Mouse (Mus musculus) hindbrain, embryonic 14.5 days (tissue): Measurements from ENCODE around the gene Abcc2. TPM values are rescaled to one million over a fixed set of nuclear protein-coding genes. Genes with fewer than 3 reads are reported as not detected.

Source experiments
- ATAC-seq: fragments of 200-750 bp; cut with Nextera tagmentation; 2 replicates; pipeline ENCODE4 v1.8.0; 2017; ENCODE audit warnings: moderate number of reproducible peaks, mild to moderate bottlenecking, moderate TSS enrichment, moderate library complexity; ENCODE audit not compliant: low FRiP score
- DNase-seq: peaks from one replicate; pipeline ENCODE4 v3.0.0-alpha.2; 2015; ENCODE audit warnings: low spot score
- H3K27ac ChIP-seq: fragments of 300-500 bp; sonication (generic); 2 replicates; pipeline ENCODE4 v1.5.1; 2014; ENCODE audit warnings: mild to moderate bottlenecking, moderate library complexity
- H3K27me3 ChIP-seq: fragments of 300-500 bp; sonication (generic); 2 replicates; pipeline ENCODE4 v1.6.1; 2014; ENCODE audit warnings: mild to moderate bottlenecking, low read length, mixed read lengths; ENCODE audit not compliant: control insufficient read depth, insufficient read depth
- H3K36me3 ChIP-seq: fragments of 300-500 bp; sonication (generic); replicated peaks from 2 replicates; pipeline ENCODE4 v1.6.1; 2014; ENCODE audit not compliant: control insufficient read depth, insufficient read depth
- H3K4me1 ChIP-seq: fragments of 300-500 bp; sonication (generic); replicated peaks from 2 replicates; pipeline ENCODE4 v1.6.1; 2014; ENCODE audit warnings: antibody characterized with exemption, low read length, mixed read lengths; ENCODE audit not compliant: control insufficient read depth, insufficient read depth
- H3K4me2 ChIP-seq: fragments of 300-500 bp; sonication (generic); replicated peaks from 2 replicates; pipeline ENCODE4 v1.6.1; 2014; ENCODE audit warnings: mild to moderate bottlenecking, moderate library complexity
- H3K4me3 ChIP-seq: fragments of 300-500 bp; sonication (generic); replicated peaks from 2 replicates; pipeline ENCODE4 v1.5.1; 2014; ENCODE audit warnings: mild to moderate bottlenecking, low read length
- H3K9ac ChIP-seq: fragments of 300-500 bp; sonication (generic); 2 replicates; pipeline ENCODE4 v1.6.1; 2014
- H3K9me3 ChIP-seq: fragments of 300-500 bp; sonication (generic); 2 replicates; pipeline ENCODE4 v1.6.1; 2016; ENCODE audit warnings: low read length; ENCODE audit not compliant: control insufficient read depth
- WGBS: fragments of 180-500 bp; shearing (Covaris S2); extraction: QIAGEN DNeasy Blood & Tissue Kit; methylation state at CpG from one replicate; pipeline ENCODE4 v1.1.7; 2014; 5-methylcytosine and 5-hydroxymethylcytosine counted together
- polyA plus RNA-seq: library from polyadenylated mRNA; unstranded; fragments of >200 nt; fragmentation: Nextera tagmentation; extraction: Ambion mirVana; gene quantifications from 2 replicates; pipeline ENCODE4 v1.2.1, GENCODE M21; 2014

The Abcc2 gene
- polyA plus RNA-seq: 0.03 and 0.07 TPM in 2 replicates

DNA sequence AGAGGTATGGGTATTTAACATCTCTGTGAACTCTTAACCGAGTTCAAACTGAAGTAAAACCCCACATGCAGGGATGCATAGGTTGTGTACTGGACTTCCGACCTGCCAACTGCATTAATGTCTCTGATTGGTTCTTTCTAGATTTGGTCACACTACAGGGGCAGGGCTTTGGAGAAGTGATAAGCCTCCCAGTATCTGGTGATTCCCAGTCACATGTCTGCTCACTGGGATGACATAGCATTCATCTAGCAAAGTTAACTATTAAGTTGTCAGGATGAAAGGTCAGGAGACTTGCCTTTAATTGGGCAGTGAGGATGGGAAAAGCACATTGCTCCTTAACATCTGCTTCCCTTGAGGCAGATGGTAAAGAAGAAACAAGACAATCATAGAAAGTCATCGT lies at the start of gene Abcc2:
Abcc2 (plus strand) TSS at position 213 of the 400 bp plus-strand sequence.
- WGBS: 82% methylated on average over 3 of the region's 3 CpGs
- Histone ChIP-seq H3K27ac (no peak within 1 kb of the TSS), H3K4me1 (no peaks in the 10 kb centered on the region), H3K4me3 (no peak within 1 kb of the TSS), H3K9me3 (no peaks in the 10 kb centered on the region), H3K36me3 (no peaks in the 10 kb centered on the region), H3K4me2 (no peak within 1 kb of the TSS), H3K27me3 (no peaks in the 10 kb centered on the region), H3K9ac (no peak within 1 kb of the TSS)
- DNase-seq (no peak), ATAC-seq (no peak)

- peaks cover 85% of the 10 kb centered on the region for H3K36me3 ChIP-seq
- ATAC-seq: no peak
Measured at GRCm38 (mm10) chr19:43738409-43738808, 43.6 kb upstream of the Abcc2 start.

GRCm38 (mm10) chr19:43743401-43743800 lies 38.6 kb upstream of the Abcc2 start:
- H3K4me2 ChIP-seq: no peak overlapping the region
- no peak overlapping the region for H3K4me3 ChIP-seq
- H3K4me1 ChIP-seq: no peaks in the 10 kb centered on the region
- H3K27ac ChIP-seq: no peak overlapping the region
- no peak for ATAC-seq
- WGBS: 97% methylated on average over 7 of the region's 7 CpGs
- peaks cover 92% of the 10 kb centered on the region for H3K36me3 ChIP-seq
- no peak for DNase-seq
- H3K27me3 ChIP-seq: no peaks in the 10 kb centered on the region
- H3K9me3 ChIP-seq: no peaks in the 10 kb centered on the region
- H3K9ac ChIP-seq: no peak overlapping the region

More at GRCm38 (mm10) chr19:43738409-43738808, 43.6 kb upstream of the Abcc2 start:
- no peaks in the 10 kb centered on the region for H3K27me3 ChIP-seq
- H3K4me3 ChIP-seq: no peak overlapping the region
- no peak overlapping the region for H3K4me2 ChIP-seq
- WGBS: 98% methylated on average over 10 of the region's 10 CpGs
- H3K4me1 ChIP-seq: no peaks in the 10 kb centered on the region
- no peak for DNase-seq
- no peak overlapping the region for H3K27ac ChIP-seq
- H3K9ac ChIP-seq: no peak overlapping the region
- no peaks in the 10 kb centered on the region for H3K9me3 ChIP-seq

- no peak overlapping the region for H3K4me3 ChIP-seq
- 93% methylated on average over 3 of the region's 3 CpGs for WGBS
- ATAC-seq: no peak
- no peak for DNase-seq
- no peaks in the 10 kb centered on the region for H3K9me3 ChIP-seq
- no peaks in the 10 kb centered on the region for H3K4me1 ChIP-seq
- H3K27ac ChIP-seq: no peak overlapping the region
- H3K4me2 ChIP-seq: no peak overlapping the region
- H3K36me3 ChIP-seq: peaks cover 91% of the 10 kb centered on the region
- no peak overlapping the region for H3K9ac ChIP-seq
- H3K27me3 ChIP-seq: no peaks in the 10 kb centered on the region
Measured at GRCm38 (mm10) chr19:43745740-43746139, 36.3 kb upstream of the Abcc2 start.

GRCm38 (mm10) chr19:43747877-43748276 lies 34.1 kb upstream of the Abcc2 start:
- ATAC-seq: no peak
- Histone ChIP-seq H3K4me1 (0 out of 2 replicates have a peak, but pooled peaks cover 4% of the 10 kb centered on the region), H3K4me2 (no peak overlapping the region), H3K27ac (no peak overlapping the region), H3K27me3 (no peaks in the 10 kb centered on the region), H3K9ac (no peak overlapping the region), H3K36me3 (peaks cover 74% of the 10 kb centered on the region), H3K9me3 (no peaks in the 10 kb centered on the region), H3K4me3 (no peak overlapping the region)
- no peak for DNase-seq
- WGBS: 93% methylated on average over 4 of the region's 4 CpGs

GRCm38 (mm10) chr19:43750008-43750407 lies 32.0 kb upstream of the Abcc2 start:
- DNase-seq (no peak), ATAC-seq (no peak)
- peaks cover 56% of the 10 kb centered on the region for H3K36me3 ChIP-seq

GRCm38 (mm10) chr19:43752489-43753225 lies 29.3 kb upstream of the Abcc2 start, which contains the start of the genes Cutc and Cox15:
Gene Cutc, plus strand, starts transcription at chr19:43752996.
Gene Cox15, minus strand, starts transcription at chr19:43753000.
- ATAC-seq (peak; percentile 93), DNase-seq (peak; percentile 98)
- H3K4me3 ChIP-seq: peak within 1 kb of the TSS; percentile 67
- peaks cover 4% of the 10 kb centered on the region; the same call in 1 of the 2 replicates for H3K4me1 ChIP-seq
- no peaks in the 10 kb centered on the region for H3K9me3 ChIP-seq
- WGBS: under 1% methylated on average over 59 of the region's 62 CpGs
- no peaks in the 10 kb centered on the region for H3K27me3 ChIP-seq
- H3K4me2 ChIP-seq: peak within 1 kb of the TSS; percentile 68
- H3K27ac ChIP-seq: peak within 1 kb of the TSS; percentile 92
- peaks cover 29% of the 10 kb centered on the region for H3K36me3 ChIP-seq
- H3K9ac ChIP-seq: peak within 1 kb of the TSS; percentile 79

More at GRCm38 (mm10) chr19:43750008-43750407, 32.0 kb upstream of the Abcc2 start:
- Histone ChIP-seq H3K9ac (no peak overlapping the region), H3K27ac (no peak overlapping the region), H3K27me3 (no peaks in the 10 kb centered on the region), H3K9me3 (no peaks in the 10 kb centered on the region), H3K4me3 (no peak overlapping the region), H3K4me2 (no peak overlapping the region), H3K4me1 (peaks cover 4% of the 10 kb centered on the region; the same call in 1 of the 2 replicates)
- WGBS: 97% methylated on average over 2 of the region's 2 CpGs

GRCm38 (mm10) chr19:43753226-43753835 lies 28.7 kb upstream of the Abcc2 start:
- Histone ChIP-seq H3K27ac (peak overlapping the region; percentile 92), H3K9ac (peak overlapping the region; percentile 79), H3K4me1 (peaks cover 4% of the 10 kb centered on the region; the same call in 1 of the 2 replicates), H3K27me3 (no peaks in the 10 kb centered on the region), H3K4me3 (peak overlapping the region; percentile 67), H3K9me3 (no peaks in the 10 kb centered on the region), H3K36me3 (peaks cover 23% of the 10 kb centered on the region), H3K4me2 (peak overlapping the region; percentile 68)
- WGBS: 3% methylated on average over 20 of the region's 24 CpGs
- DNase-seq (peak; percentile 80), ATAC-seq (peak; percentile 87)

DNA sequence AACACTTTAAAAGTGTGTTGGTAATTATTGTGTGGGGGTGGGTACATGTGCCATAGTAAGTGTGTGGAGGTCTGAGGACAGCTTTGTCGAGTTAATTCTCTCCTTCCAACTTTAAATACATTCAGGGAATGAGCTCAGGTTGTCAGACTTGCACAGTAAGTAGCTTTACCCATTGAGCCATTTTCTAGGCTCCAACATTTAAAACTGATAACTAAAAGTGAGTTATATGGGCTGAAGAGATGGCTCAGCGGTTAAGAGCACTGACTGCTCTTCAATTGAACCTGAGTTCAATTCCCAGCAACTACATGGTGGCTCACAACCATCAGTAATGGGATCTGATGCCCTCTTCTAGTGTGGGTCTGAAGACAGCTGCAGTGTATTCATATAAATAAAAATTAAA lies 27.8 kb upstream of the Abcc2 start:
- DNase-seq (no peak), ATAC-seq (no peak)
- Histone ChIP-seq H3K27me3 (no peaks in the 10 kb centered on the region), H3K4me3 (no peak overlapping the region), H3K4me1 (peaks cover 4% of the 10 kb centered on the region; the same call in 1 of the 2 replicates), H3K9me3 (no peaks in the 10 kb centered on the region), H3K9ac (no peak overlapping the region), H3K36me3 (peaks cover 14% of the 10 kb centered on the region), H3K4me2 (no peak overlapping the region), H3K27ac (no peak overlapping the region)
- 80% methylated on average over 2 of the region's 2 CpGs for WGBS
